Mouse (Mus musculus) adrenal gland (tissue): Measurements from ENCODE around the gene Morc2a.

ENCODE experiments used
- intact Hi-C: fragments of 180-260 bp; cut with DNase I; formaldehyde crosslinking; loops from one replicate; pipeline ENCODE4 v1.15.1; 2025

The Morc2a gene

DNA sequence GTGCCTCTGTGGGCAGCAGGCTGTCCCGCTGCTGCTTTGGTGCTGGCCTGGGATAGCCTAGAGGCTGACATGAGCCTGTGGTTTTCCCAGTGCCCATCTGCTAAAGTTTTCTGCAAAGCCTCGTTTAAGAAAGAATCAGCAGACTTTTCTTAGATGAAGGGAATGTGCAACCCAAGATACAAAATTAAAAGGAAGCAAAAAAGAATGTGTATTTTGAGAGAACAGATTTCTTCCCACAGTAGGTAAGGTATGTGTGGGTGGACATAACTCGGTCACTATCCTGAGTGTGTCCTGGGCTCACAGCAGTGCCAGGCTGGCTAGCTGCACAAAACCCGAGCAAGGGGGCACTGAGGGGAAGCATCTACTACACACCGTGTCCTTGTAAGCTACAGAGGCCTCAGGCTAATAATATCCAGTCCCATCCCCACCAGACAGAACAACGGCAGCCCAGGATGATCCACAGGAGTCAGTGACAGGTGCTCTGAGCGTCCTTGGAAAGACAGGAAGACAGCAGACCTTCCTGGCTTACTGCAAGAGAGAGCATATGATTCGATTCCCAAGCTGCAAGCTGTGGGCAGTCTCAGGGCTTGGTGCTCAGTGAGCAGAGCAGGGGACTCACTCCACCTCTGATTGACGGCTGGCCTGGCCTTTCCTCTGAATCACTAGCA is 78.6 kb downstream of the Morc2a start:
- intact Hi-C loops = no loop called here

DNA sequence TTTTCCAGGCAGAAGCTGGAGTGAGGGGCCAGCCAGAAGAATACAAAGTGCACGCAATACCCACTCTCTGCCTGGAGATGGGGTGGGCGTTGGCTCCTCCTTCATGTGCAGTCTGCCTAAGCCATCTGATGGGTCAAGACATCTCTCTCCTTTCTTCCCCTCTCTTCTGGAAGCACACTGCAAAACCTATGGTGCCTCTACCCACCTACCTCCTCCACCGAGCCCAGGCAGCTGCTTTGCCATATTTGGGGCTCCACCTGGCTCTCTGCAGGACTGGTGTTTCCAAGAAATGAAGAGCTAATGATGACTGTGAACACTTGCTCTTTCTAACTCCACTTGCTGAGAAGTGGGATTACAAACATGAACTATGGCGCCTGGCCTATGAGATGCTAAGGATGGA is 82.5 kb downstream of the Morc2a start:
- intact Hi-C loops = no loop called here

DNA sequence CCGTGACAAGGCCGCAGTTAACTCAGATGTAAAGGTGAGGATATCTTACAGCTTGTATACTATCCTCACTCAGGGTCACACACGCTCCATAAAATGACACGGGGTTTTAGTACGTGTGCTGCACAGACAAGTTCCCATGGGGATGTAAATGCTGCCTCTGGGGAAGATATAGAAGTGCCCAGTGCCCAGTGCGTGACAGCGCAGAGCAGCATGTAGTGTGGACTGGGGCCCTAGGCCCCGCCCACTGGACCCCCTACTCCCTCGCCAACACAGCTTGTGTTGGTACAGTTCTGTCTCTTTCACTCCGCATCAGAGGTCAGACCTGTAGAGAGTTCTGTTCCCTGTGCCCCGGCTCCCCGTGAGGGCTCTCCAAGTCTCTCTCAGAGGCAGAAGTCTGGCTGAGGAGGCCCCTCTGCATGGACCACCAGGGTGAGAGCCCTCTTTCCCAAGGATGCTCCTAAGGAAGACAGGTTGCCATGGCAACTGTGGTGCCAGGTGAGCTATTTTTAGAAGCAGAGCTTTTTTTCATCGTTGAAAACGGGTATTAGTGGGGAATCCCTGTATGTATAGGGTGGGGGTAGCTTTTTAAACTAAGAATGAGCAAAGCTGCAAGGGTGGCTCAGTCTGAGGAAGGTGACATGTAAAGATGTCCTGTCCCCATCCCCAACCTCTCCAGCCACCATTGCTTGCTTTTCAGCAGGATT is 85.1 kb downstream of the Morc2a start:
- intact Hi-C loops = no loop called here

DNA sequence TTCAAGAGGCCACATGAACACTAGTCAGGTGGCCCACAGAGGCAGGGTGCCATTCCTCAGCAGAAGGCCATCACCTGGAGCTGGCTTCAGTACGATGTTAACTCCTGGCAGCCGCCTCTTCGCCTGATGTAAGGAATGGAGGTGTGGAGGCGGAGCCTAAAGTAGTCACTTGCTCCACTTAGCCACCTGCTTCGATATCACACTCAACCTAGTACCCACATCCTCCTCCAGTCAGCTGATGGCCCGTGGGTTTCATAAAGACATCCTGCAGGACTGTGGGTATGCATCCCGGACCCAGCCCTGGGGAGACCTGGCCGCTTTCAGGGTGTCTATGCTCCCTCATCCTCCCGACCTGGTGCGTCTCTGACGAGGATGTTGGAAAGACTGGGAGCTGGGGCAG is 86.7 kb downstream of the Morc2a start:
- intact Hi-C loops = no loop called here

DNA sequence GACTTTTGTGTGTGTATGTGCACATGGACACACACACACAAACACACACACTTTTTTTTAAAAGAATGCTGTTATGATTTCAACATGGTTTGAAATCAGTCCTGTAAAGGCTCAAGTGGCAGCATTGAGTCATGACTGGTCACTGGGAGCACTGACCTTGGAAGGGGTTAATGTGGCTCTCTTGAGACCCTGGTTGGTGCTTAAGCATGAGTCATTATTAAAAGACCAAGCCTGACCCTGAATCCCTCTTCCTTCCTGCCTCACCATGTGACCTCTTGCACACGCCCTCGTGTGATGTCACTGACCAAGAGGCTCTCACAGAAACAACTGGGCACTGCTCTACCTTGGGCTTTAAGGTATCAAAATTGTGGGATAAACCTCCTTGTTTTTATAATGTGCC is 89.8 kb downstream of the Morc2a start:
- intact Hi-C loops = no loop called here
